Mouse (Mus musculus): Measurements from ENCODE around the gene Arrdc1.

The Arrdc1 gene

DNA sequence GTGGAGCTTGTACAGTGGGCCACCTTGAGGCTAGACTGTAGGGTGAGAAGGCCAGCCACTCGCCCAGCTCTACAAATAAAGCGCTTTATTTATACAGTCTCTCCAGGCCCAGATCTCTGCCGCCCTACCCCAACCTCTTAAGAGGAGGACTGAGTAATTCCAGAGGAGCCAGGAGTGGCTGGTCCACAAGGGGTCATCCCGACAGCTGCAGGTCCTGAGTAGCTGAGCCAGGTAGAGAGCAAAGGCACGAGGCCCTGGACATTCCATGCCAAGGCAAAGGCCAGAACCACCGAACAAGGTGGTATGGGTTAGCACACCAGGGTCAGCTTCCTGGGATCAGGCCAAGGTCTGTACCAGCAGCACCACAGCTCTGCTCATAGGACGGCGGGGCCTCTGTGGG, 9.8 kb downstream of the Arrdc1 start:
- DNase-seq (ENCODE audit: low spot score in 2 of 2) = no peak

GRCm38 (mm10) chr2:24923561-24923960, 11.5 kb downstream of the Arrdc1 start:
- DNase-seq (ENCODE audit: low spot score in 2 of 2) = no peak

GRCm38 (mm10) chr2:24919839-24920175, 15.2 kb downstream of the Arrdc1 start:
- no peak for DNase-seq (ENCODE audit: low spot score in 2 of 2)

DNA sequence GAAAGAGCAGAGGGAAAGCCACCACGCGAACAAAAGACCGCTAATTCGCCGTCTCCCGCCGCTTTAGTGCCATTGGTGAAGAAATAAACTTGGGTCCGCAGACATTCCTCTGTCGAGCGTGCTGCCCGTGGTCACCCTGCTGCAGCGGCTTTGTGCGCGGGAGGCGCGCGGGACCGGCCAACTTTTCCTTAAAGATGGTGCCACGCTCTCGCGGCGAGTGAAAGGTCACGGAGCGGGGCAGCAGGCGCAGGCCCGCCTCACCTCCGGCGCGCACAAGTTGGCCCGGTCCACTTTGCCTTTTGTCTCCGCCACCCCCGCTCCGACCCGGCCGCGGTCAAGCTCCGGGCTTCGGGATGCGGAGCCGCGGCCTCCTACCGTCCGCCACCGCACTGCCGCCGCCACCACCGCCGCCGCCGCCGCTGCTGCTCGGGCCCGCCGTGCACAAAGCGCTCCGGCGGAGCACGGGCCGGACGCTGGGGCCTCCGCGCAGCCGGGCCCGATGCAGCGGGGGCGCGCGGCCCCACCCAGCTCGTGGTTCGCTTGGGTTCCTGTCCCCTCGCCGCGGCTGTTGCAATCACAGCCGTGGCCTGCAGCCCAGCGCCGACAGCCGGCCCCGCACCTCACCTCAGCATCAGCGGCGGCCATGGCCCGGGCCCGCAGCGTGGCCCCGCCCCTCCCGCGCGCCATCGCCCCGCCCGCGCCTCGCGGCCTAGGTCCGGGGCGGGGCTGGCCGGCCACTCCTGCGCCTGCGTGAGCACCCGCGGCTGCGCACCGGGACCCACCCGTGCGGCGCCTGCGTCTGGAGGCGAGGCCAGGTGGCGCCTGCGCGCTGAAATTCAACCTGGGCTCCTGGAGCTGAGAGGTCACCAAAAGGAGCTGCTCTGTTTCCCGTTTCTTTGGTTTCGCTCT, 15.9 kb downstream of the Arrdc1 start, which contains the start of gene Ehmt1:
Gene Ehmt1 (minus strand): TSS at position 685 of the 909 bp plus-strand sequence.
- peak; percentile 87 for DNase-seq (ENCODE audit: low spot score in 2 of 2)

DNA sequence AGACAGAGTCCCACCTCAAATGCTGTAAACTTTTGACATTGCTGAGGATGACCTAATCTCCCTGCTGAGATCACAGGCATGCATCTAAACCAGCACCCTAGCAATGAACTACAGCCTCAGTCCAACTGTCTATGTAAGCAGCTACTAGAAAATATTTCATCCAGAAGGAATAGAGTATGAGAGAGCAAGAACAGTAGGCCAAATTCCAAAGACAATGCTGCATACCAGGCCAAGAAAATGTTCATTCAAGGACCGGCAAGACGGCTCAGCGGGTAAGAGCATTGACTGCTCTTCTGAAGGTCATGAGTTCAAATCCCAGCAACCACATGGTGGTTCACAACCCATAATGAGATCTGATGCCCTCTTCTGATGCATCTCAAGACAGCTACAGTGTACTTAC, 20.3 kb downstream of the Arrdc1 start:
- DNase-seq (ENCODE audit: low spot score in 2 of 2) = no peak

GRCm38 (mm10) chr2:24912589-24912988, 22.5 kb downstream of the Arrdc1 start:
- no peak for DNase-seq (ENCODE audit: low spot score in 2 of 2)

DNA sequence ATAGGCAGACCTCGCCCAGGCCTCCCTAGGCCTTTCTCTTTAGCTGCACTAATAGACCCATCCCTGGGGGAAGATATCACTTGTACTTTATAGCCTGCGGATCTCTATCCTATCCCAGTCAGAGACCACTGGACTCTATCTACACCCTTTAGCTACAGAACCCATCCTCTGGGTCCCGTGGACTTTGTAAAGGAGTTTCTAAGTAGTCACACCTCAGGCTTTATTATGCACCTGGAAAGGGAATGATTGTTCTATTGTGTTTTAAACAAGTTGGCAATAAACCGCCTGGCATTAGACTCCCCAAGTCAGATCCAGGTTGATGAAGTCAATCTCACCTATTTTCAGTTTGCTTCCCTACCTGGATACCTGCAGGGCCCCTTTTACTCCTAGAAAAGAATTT, 22.9 kb downstream of the Arrdc1 start:
- no peak for DNase-seq (ENCODE audit: low spot score in 2 of 2)

GRCm38 (mm10) chr2:24910481-24910880, 24.6 kb downstream of the Arrdc1 start:
- DNase-seq (ENCODE audit: low spot score in 2 of 2) = no peak

GRCm38 (mm10) chr2:24905653-24906155, 29.3 kb downstream of the Arrdc1 start:
- no peak for DNase-seq (ENCODE audit: low spot score in 2 of 2)

DNA sequence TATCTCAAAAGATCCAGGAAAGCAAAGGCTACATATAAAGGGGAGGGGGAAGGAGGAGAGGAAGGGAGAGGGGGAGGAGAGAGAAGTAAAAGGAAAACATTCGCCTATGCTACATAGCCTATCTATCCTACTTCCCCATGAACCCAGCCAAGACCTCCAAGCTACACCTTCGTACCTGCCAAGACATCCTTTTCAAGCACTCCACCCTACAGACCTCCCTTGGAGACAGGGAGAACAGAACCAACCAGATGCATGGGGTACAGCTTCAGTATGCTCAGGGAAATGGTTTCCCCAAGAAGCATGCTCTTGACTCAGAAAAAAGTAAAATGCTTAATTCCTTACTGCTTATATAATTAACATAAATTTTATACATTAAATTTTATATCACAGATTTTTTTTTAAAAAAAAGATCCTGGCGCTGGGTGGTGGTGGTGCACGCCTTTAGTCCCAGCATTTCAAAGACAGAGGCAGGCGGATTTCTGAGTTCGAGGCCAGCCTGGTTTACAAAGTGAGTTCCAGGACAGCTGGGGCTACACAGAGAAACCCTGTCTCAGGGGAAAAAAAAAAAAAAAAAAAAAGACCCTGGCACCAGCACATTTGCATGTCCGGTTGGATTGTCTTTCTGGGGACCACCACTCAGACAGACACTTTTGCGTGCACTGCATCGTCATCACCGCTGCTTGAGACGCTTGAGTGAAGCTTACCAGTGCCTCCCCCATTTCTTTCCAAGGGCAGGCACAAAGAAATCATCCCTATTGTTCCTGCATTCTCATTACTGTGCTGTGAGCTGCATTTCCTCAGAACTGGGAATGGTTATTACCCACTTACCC, 30.0 kb downstream of the Arrdc1 start:
- no peak for DNase-seq (ENCODE audit: low spot score in 2 of 2)

- no peak for DNase-seq (ENCODE audit: low spot score in 2 of 2)
Observed at GRCm38 (mm10) chr2:24902999-24903398, 32.1 kb downstream of the Arrdc1 start.

DNA sequence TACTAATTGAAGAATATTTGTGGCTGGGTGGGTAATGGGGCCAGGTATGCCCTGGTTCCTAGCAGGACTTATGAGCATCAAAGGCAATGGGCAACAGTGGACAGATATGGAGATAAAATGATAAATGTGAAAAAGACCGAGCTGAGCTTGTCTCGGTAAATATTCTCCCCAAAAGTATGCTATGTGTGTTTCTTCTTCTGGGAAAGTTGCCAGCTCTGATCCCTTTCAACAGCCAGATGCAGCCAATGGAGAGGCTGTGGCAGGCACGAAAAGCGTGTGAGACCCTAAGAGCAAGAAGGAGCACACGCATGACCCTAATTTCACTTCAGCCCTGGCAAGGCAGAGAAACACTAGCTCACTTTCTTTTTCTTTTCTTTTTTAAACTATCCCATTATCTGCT, 34.0 kb downstream of the Arrdc1 start:
- no peak for DNase-seq (ENCODE audit: low spot score in 2 of 2)

- DNase-seq (ENCODE audit: low spot score in 2 of 2) = no peak
Observed at GRCm38 (mm10) chr2:24899292-24899691, 35.8 kb downstream of the Arrdc1 start.

GRCm38 (mm10) chr2:24896761-24897160, 38.3 kb downstream of the Arrdc1 start:
- no peak for DNase-seq (ENCODE audit: low spot score in 2 of 2)

- DNase-seq (ENCODE audit: low spot score in 2 of 2) = no peak
Observed at GRCm38 (mm10) chr2:24894211-24894610, 40.8 kb downstream of the Arrdc1 start.

- no peak for DNase-seq (ENCODE audit: low spot score in 2 of 2)
Observed at GRCm38 (mm10) chr2:24892318-24892717, 42.7 kb downstream of the Arrdc1 start.

DNA sequence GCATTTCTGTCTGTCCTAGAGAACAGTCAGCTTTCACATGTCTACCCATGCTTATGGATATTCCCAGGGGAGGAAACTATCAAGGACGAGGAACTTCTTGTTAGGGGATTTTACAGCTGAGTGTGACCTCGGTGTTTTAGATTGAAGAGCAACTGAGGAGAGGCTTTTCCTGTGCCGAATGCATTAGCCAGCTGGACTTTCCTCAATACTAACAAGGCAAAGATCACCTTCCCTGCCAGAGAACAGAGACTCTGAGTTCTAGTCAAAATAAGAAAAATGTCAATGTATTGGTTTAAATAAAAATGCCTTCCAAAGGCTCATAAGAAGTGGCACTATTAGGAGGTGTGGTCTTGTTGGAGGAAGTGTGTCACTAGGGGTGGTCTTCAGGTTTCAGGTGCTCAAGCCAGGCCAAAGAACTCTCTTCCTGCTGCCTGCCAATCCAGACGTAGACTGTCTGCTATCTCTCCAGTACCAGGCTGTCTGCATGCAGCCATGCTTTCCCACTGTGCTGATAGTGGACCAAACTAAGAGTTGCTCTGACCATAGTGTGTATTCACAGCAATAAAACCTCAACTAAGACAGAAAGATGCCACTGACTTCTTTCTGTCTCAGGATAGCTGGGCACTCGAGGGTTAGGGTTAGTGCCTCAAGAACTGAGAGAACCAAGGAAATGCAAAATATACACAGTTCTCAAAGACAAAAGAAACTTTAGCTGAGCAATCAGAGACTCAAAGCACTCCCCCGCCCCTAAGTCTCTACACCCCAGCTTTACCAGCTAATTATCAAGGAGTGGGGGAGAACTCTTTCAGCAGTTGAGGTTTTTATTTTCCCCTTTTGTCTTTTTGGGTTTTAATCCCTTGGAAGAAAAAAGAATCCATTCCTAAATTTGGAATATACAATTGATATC, 44.3 kb downstream of the Arrdc1 start:
- DNase-seq (ENCODE audit: low spot score in 2 of 2) = no peak

GRCm38 (mm10) chr2:24888895-24889294, 46.2 kb downstream of the Arrdc1 start:
- no peak for DNase-seq (ENCODE audit: low spot score in 2 of 2)

DNA sequence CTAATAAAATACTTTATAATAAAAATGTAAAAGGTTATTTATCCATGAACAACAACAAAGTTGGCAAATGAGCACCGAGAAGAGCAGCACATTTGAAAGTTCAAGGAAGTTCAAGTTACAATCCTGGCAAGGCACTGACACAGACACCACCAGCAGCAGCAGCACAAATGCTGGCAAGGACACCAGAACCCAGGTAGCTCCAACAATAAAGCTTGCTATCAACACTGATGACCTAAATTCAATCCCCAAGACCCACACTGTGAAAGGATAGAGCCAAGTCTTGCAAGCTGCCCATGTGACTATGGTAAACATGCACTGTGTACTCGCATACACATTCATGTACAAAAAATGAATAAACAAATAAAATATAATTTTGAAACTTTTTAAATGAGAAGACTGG, 54.4 kb downstream of the Arrdc1 start:
- DNase-seq (ENCODE audit: low spot score in 2 of 2) = no peak

All from frontal cortex, postnatal 14 days (tissue).